Comparison of ENCODE assay signal across 8 mouse cellular contexts in genomic region chr9:33856169-33856568, GRCm38 (mm10).
DNase-seq lines count a peak whose midpoint lies in the region; ATAC-seq and TF ChIP-seq lines count a peak whose summit lies in the region.

No protein-coding gene starts in this region.

- H3K27ac ChIP-seq in cerebellum, adult 2 months (ENCODE audit: insufficient read depth, low read length): no peak overlapping the region
- H3K27ac ChIP-seq in midbrain, postnatal 0 days (ENCODE audit: low read depth, low read length): no peak overlapping the region

- peak; percentile 37; the same call in 1 of the 2 replicates for TF ChIP-seq CTCF in cerebellum, adult 2 months (IDR thresholded peaks at IDR 0.05; ENCODE audit: borderline replicate concordance, insufficient read depth, low read depth, low read length)
- peak; percentile 66 for TF ChIP-seq CTCF in midbrain, postnatal 0 days (IDR thresholded peaks at IDR 0.05)

- TF ChIP-seq POLR2A in cerebellum, adult 2 months (IDR thresholded peaks at IDR 0.05; ENCODE audit: borderline replicate concordance, insufficient read depth, low read length): no peak

- H3K36me3 ChIP-seq in midbrain, postnatal 0 days (ENCODE audit: insufficient read depth, low read length): no peaks in the 10 kb centered on the region

- ATAC-seq in midbrain, postnatal 0 days (ENCODE audit: low FRiP score): no peak

- no peaks in the 10 kb centered on the region for H3K4me1 ChIP-seq in cerebellum, adult 2 months (ENCODE audit: control insufficient read depth, insufficient read depth, low read length)
- no peaks in the 10 kb centered on the region for H3K4me1 ChIP-seq in midbrain, postnatal 0 days (ENCODE audit: insufficient read depth, low read length)

- intact Hi-C loops in heart, postnatal 14 days (cut with DNase I): no loop called here

- H3K27me3 ChIP-seq in cerebellum, adult 2 months (ENCODE audit: control insufficient read depth, insufficient read depth, low read length): no peaks in the 10 kb centered on the region
- no peaks in the 10 kb centered on the region for H3K27me3 ChIP-seq in midbrain, postnatal 0 days (ENCODE audit: insufficient read depth, low read length)

- WGBS in cerebellum, adult 2 months: 47% methylated on average over 2 of the region's 2 CpGs
- 38% methylated on average over 2 of the region's 2 CpGs for WGBS in midbrain, postnatal 0 days

- no peak overlapping the region for H3K4me3 ChIP-seq in cerebellum, adult 2 months (replicated peaks; ENCODE audit: insufficient read depth, low read depth, low read length)
- H3K4me3 ChIP-seq in midbrain, postnatal 0 days (ENCODE audit: low read depth, low read length): no peak overlapping the region

- DNase-seq in cerebellum, adult 2 months: peak; percentile 4 to 13
- no peak for DNase-seq in cerebellum, adult 9-10 months
- peak; percentile 12 for DNase-seq in layer of hippocampus, adult 9-10 months (ENCODE audit: low spot score)
- no peak for DNase-seq in layer of hippocampus, postnatal 36 days
- peak; percentile 16 for DNase-seq in R1 (ENCODE audit: low read depth, low spot score)
- DNase-seq in heart, postnatal 14 days: peak; percentile 34 to 55
- DNase-seq in midbrain, postnatal 0 days (ENCODE audit: low spot score): no peak
- no peak for DNase-seq in B cell, adult 2 months

- H3K9ac ChIP-seq in midbrain, postnatal 0 days (replicated peaks; ENCODE audit: low read length, poor library complexity, severe bottlenecking): no peak overlapping the region

- H3K4me2 ChIP-seq in midbrain, postnatal 0 days (ENCODE audit: low read depth, low read length, poor library complexity, severe bottlenecking): no peak overlapping the region

- no peaks in the 10 kb centered on the region for H3K9me3 ChIP-seq in midbrain, postnatal 0 days (ENCODE audit: low read length)

Comparison
In these comparisons a context has a peak if more than half of its experiments do, and no peak if none do; other contexts are left out.
1. DNase-seq: peak in cerebellum, adult 2 months (2 of 2), layer of hippocampus, adult 9-10 months (single experiment), R1 (single experiment) and heart, postnatal 14 days (2 of 2); none in cerebellum, adult 9-10 months (single experiment), layer of hippocampus, postnatal 36 days (0 of 2), midbrain, postnatal 0 days (single experiment) and B cell, adult 2 months (0 of 2).